Mouse (Mus musculus): ENCODE data around the gene Cactin. TPM values are rescaled to one million over a fixed set of nuclear protein-coding genes. Genes with fewer than 3 reads are reported as not detected.

Cactin gene
- polyA plus RNA-seq, 1 experiment = 36.6 TPM

DNA sequence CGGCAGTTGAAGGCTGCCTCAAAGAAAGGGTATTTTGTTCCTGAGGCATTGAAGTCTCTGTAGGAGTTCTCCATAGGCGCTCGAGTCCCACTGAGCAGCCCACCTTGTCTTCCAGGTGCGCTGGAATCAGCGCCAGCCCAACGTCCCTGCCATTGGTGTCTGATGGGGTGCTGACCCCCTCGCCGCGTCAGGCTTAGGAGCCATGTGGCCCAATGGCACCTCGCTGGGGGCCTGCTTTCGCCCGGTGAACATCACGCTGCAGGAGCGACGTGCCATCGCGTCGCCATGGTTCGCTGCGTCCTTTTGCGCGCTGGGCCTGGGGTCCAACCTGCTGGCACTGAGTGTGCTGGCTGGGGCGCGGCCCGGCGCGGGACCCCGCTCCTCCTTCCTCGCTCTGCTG is 11.4 kb downstream of the Cactin start:
- Histone ChIP-seq H3K4me3 (replicated peaks; ENCODE audit: control insufficient read depth, low read depth, low read length) (no peak overlapping the region), H3K4me1 (ENCODE audit: control insufficient read depth, insufficient read depth, low read length) (peaks cover 6% of the 10 kb centered on the region; the same call in 1 of the 2 replicates), H3K27ac (ENCODE audit: control insufficient read depth, insufficient read depth, low read depth, low read length, poor library complexity) (no peak overlapping the region)
- WGBS = 95% methylated on average over 29 of the region's 29 CpGs
- TF ChIP-seq CTCF (IDR thresholded peaks at IDR 0.05; ENCODE audit: control insufficient read depth, insufficient read depth, low read length) (no peak), POLR2A (IDR thresholded peaks at IDR 0.05; ENCODE audit: borderline replicate concordance, control insufficient read depth, low read depth, low read length) (no peak)

GRCm38 (mm10) chr10:81334324-81334723 is 13.4 kb downstream of the Cactin start:
- Histone ChIP-seq H3K27ac (ENCODE audit: control insufficient read depth, insufficient read depth, low read depth, low read length, poor library complexity) (no peak overlapping the region), H3K4me1 (ENCODE audit: control insufficient read depth, insufficient read depth, low read length) (peaks cover 4% of the 10 kb centered on the region; the same call in 1 of the 2 replicates), H3K4me3 (replicated peaks; ENCODE audit: control insufficient read depth, low read depth, low read length) (no peak overlapping the region)
- TF ChIP-seq CTCF (IDR thresholded peaks at IDR 0.05; ENCODE audit: control insufficient read depth, insufficient read depth, low read length) (no peak), POLR2A (IDR thresholded peaks at IDR 0.05; ENCODE audit: borderline replicate concordance, control insufficient read depth, low read depth, low read length) (no peak)
- WGBS = 91% methylated on average over 11 of the region's 11 CpGs

DNA sequence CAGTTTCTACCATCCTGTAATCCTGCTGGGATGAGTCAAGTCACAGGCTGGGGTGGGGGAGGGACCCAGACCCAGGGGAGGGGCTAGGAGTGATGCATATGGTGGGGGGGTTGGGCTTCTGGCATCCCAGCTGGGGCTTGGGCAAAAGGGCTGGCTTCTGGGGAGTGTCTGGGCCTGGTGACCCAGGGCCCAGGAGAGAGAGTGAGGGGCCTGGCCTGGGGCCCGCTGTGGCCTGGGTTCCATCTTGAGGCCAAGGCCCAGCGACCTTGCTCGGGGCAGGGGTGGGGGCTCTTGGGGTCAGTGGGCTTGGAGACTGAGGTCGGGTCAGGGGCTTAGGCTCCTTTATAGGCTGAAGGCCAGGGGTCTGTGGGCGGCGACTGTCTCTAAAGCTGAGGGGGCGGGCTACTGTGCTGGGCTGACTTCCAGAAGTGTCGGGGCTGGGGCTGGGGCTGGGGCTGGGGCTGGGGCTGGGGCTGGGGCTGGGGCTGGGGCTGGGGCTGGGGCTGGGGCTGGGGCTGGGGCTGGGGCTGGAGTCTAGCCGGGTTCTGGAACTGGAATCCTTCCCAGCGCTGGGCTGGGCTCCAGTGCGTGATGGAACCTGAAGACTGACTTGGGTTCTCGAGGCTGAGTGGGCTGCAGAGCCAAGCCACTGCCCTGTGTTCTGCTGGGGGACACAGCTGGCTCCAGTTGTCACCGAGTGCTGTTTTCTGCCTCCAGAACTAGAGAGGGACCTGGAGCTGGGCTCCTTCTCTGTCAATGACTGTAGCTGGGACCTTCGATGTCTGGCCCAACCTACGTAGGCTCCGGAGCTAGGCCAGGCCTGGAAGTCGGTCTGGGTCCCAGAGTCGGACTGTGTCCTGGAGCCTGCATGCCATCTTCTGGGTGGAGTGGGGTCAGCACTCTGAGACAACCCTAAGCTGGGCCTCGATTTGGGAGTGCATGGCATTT is 14.8 kb downstream of the Cactin start:
- 85% methylated on average over 19 of the region's 19 CpGs for WGBS
- Histone ChIP-seq H3K4me1 (ENCODE audit: control insufficient read depth, insufficient read depth, low read length) (no peaks in the 10 kb centered on the region; the same call in 1 of the 2 replicates), H3K27ac (ENCODE audit: control insufficient read depth, insufficient read depth, low read depth, low read length, poor library complexity) (no peak overlapping the region), H3K4me3 (replicated peaks; ENCODE audit: control insufficient read depth, low read depth, low read length) (no peak overlapping the region)
- no peak for TF ChIP-seq POLR2A (IDR thresholded peaks at IDR 0.05; ENCODE audit: borderline replicate concordance, control insufficient read depth, low read depth, low read length)
- no peak for TF ChIP-seq CTCF (IDR thresholded peaks at IDR 0.05; ENCODE audit: control insufficient read depth, insufficient read depth, low read length)

- Histone ChIP-seq H3K4me1 (ENCODE audit: control insufficient read depth, insufficient read depth, low read length) (no peaks in the 10 kb centered on the region), H3K27ac (ENCODE audit: control insufficient read depth, insufficient read depth, low read depth, low read length, poor library complexity) (no peak overlapping the region), H3K4me3 (replicated peaks; ENCODE audit: control insufficient read depth, low read depth, low read length) (no peak overlapping the region)
- 85% methylated on average over 4 of the region's 4 CpGs for WGBS
- TF ChIP-seq POLR2A (IDR thresholded peaks at IDR 0.05; ENCODE audit: borderline replicate concordance, control insufficient read depth, low read depth, low read length) = no peak
- no peak for TF ChIP-seq CTCF (IDR thresholded peaks at IDR 0.05; ENCODE audit: control insufficient read depth, insufficient read depth, low read length)
Observed at GRCm38 (mm10) chr10:81336558-81336957, 15.7 kb downstream of the Cactin start.

- WGBS = 73% methylated on average over 17 of the region's 17 CpGs
Observed at GRCm38 (mm10) chr10:81340551-81341332, 19.8 kb downstream of the Cactin start.

GRCm38 (mm10) chr10:81341333-81341949 is 20.5 kb downstream of the Cactin start:
- Histone ChIP-seq H3K4me1 (ENCODE audit: control insufficient read depth, insufficient read depth, low read length) (peaks cover 1% of the 10 kb centered on the region), H3K27ac (ENCODE audit: control insufficient read depth, insufficient read depth, low read depth, low read length, poor library complexity) (no peak overlapping the region), H3K4me3 (replicated peaks; ENCODE audit: control insufficient read depth, low read depth, low read length) (no peak overlapping the region)
- 45% methylated on average over 16 of the region's 16 CpGs for WGBS
- TF ChIP-seq POLR2A (IDR thresholded peaks at IDR 0.05; ENCODE audit: borderline replicate concordance, control insufficient read depth, low read depth, low read length) (no peak), CTCF (IDR thresholded peaks at IDR 0.05; ENCODE audit: control insufficient read depth, insufficient read depth, low read length) (peak; percentile 79)

More at GRCm38 (mm10) chr10:81340551-81341332, 19.8 kb downstream of the Cactin start:
- peaks cover 1% of the 10 kb centered on the region for H3K4me1 ChIP-seq (ENCODE audit: control insufficient read depth, insufficient read depth, low read length)
- H3K27ac ChIP-seq (ENCODE audit: control insufficient read depth, insufficient read depth, low read depth, low read length, poor library complexity) = no peak overlapping the region
- H3K4me3 ChIP-seq (replicated peaks; ENCODE audit: control insufficient read depth, low read depth, low read length) = no peak overlapping the region
- no peak for TF ChIP-seq CTCF (IDR thresholded peaks at IDR 0.05; ENCODE audit: control insufficient read depth, insufficient read depth, low read length)
- no peak for TF ChIP-seq POLR2A (IDR thresholded peaks at IDR 0.05; ENCODE audit: borderline replicate concordance, control insufficient read depth, low read depth, low read length)

- no peak within 1 kb of the TSS for H3K27ac ChIP-seq (ENCODE audit: control insufficient read depth, insufficient read depth, low read depth, low read length, poor library complexity)
- H3K4me1 ChIP-seq (ENCODE audit: control insufficient read depth, insufficient read depth, low read length) = peaks cover 5% of the 10 kb centered on the region
- H3K4me3 ChIP-seq (replicated peaks; ENCODE audit: control insufficient read depth, low read depth, low read length) = peak within 1 kb of the TSS; percentile 38
- WGBS = 4% methylated on average over 67 of the region's 67 CpGs
- TF ChIP-seq CTCF (IDR thresholded peaks at IDR 0.05; ENCODE audit: control insufficient read depth, insufficient read depth, low read length) (no peak), POLR2A (IDR thresholded peaks at IDR 0.05; ENCODE audit: borderline replicate concordance, control insufficient read depth, low read depth, low read length) (no peak; the same call in 1 of the 2 replicates)
Observed at GRCm38 (mm10) chr10:81342686-81343505, 22.0 kb downstream of the Cactin start, which contains the start of gene Gipc3. Gene Gipc3 (minus strand): TSS chr10:81343266.

Data from bone marrow, adult 2 months (tissue).